Mouse (Mus musculus) G1E (cell line): ENCODE data around the gene Tcerg1l.

Experiments used
- CTCF ChIP-seq: IDR thresholded peaks from 2 replicates; pipeline ENCODE4 v1.5.1; 2012; ENCODE audit warnings: low read depth, low read length, inconsistent platforms, mixed read lengths
- GATA2 ChIP-seq: IDR thresholded peaks from 2 replicates; pipeline ENCODE4 v1.6.1; 2012; ENCODE audit warnings: low read depth, low read length, inconsistent platforms, borderline replicate concordance
- POLR2AphosphoS5 ChIP-seq: IDR thresholded peaks from 2 replicates; pipeline ENCODE4 v1.6.1; 2012; ENCODE audit warnings: low read depth, low read length, inconsistent platforms; ENCODE audit not compliant: insufficient replicate concordance
- TAL1 ChIP-seq: conservative IDR thresholded peaks from 2 replicates; pipeline ENCODE4 v1.6.1; 2012; ENCODE audit warnings: low read depth, low read length, inconsistent platforms, mixed read lengths

DNA sequence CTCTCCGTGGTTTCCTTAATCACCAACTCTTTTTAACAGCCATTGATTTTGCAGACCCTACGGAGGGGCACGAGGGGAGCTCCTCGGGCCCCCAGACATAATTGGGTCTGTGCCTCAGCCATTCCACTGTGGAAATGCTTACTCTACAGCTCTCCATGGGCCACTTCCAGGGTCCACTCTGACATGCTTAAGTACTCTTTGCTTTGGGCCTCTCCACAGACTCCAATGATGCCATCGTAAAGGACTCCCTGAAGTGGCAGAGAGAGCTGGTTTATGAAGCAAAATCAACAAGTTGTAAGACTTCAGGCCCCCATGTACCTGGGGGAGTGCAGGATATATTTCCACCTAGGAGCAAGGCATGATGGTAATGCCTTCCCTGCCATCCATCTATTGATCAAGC, 112.7 kb downstream of the Tcerg1l start:
- TF ChIP-seq CTCF (no peak), TAL1 (no peak), POLR2AphosphoS5 (no peak), GATA2 (no peak)
